Mouse (Mus musculus) hindbrain, embryonic 11.5 days (tissue): ENCODE results near the gene Gm20509. TPM values are rescaled to one million over a fixed set of nuclear protein-coding genes. Genes with fewer than 3 reads are reported as not detected.
"Not testable (repeated sequence)": the region's sequence is repeated elsewhere in the genome, so short reads cannot be mapped to it uniquely, and the experiment has no call there.

Source experiments
- ATAC-seq: fragments of 200-750 bp; cut with Nextera tagmentation; 2 replicates; pipeline ENCODE4 v1.8.0; 2017; ENCODE audit warnings: mild to moderate bottlenecking, moderate TSS enrichment, moderate library complexity; ENCODE audit not compliant: low FRiP score
- DNase-seq: peaks from one replicate; pipeline ENCODE4 v3.0.0-alpha.2; 2015; ENCODE audit warnings: low spot score
- H3K27ac ChIP-seq: fragments of 300-500 bp; sonication (generic); 2 replicates; pipeline ENCODE4 v1.5.1; 2014; ENCODE audit warnings: mild to moderate bottlenecking, low read depth, low read length
- H3K27me3 ChIP-seq: fragments of 300-500 bp; sonication (generic); 2 replicates; pipeline ENCODE4 v1.6.1; 2014; ENCODE audit warnings: mild to moderate bottlenecking, low read length, moderate library complexity, mixed read lengths; ENCODE audit not compliant: control insufficient read depth, insufficient read depth
- H3K36me3 ChIP-seq: fragments of 300-500 bp; sonication (generic); 2 replicates; pipeline ENCODE4 v1.6.1; 2014; ENCODE audit warnings: mild to moderate bottlenecking, low read length, moderate library complexity, mixed read lengths; ENCODE audit not compliant: control insufficient read depth, insufficient read depth
- H3K4me1 ChIP-seq: fragments of 300-500 bp; sonication (generic); replicated peaks from 2 replicates; pipeline ENCODE4 v1.6.1; 2014; ENCODE audit warnings: low read length, mixed read lengths; ENCODE audit not compliant: control insufficient read depth, insufficient read depth
- H3K4me2 ChIP-seq: fragments of 300-500 bp; sonication (generic); replicated peaks from 2 replicates; pipeline ENCODE4 v1.6.1; 2014; ENCODE audit warnings: mild to moderate bottlenecking, low read depth, low read length
- H3K4me3 ChIP-seq: fragments of 300-500 bp; sonication (generic); 2 replicates; pipeline ENCODE4 v1.5.1; 2014; ENCODE audit warnings: low read depth, low read length
- H3K9ac ChIP-seq: fragments of 300-500 bp; sonication (generic); 2 replicates; pipeline ENCODE4 v1.6.1; 2014; ENCODE audit warnings: low read depth, low read length
- H3K9me3 ChIP-seq: fragments of 300-500 bp; sonication (generic); 2 replicates; pipeline ENCODE4 v1.6.1; 2016; ENCODE audit warnings: low read length; ENCODE audit not compliant: control insufficient read depth
- WGBS: fragments of 180-500 bp; shearing (Covaris S2); extraction: QIAGEN DNeasy Blood & Tissue Kit; methylation state at CpG from one replicate; pipeline ENCODE4 v1.1.7; 2014; 5-methylcytosine and 5-hydroxymethylcytosine counted together
- polyA plus RNA-seq: library from polyadenylated mRNA; unstranded; fragments of >200 nt; fragmentation: Nextera tagmentation; extraction: Ambion mirVana; gene quantifications from 2 replicates; pipeline ENCODE4 v1.2.1, GENCODE M21; 2014

Gene Gm20509
- polyA plus RNA-seq, 1 experiment from 2014 or later, result not detected

- DNase-seq (no peak), ATAC-seq (no peak)
- H3K4me3 ChIP-seq, result no peak overlapping the region
- H3K9ac ChIP-seq, result no peak overlapping the region
- peaks cover 20% of the 10 kb centered on the region for H3K27me3 ChIP-seq
- no peak overlapping the region for H3K27ac ChIP-seq
- H3K9me3 ChIP-seq, result no peaks in the 10 kb centered on the region
- H3K4me1 ChIP-seq, result 0 out of 2 replicates have a peak, but pooled peaks cover 4% of the 10 kb centered on the region
- no peaks in the 10 kb centered on the region for H3K36me3 ChIP-seq
- H3K4me2 ChIP-seq, result no peak overlapping the region
Observed at GRCm38 (mm10) chr9:73105771-73106170, 3.5 kb downstream of the Gm20509 start.

DNA sequence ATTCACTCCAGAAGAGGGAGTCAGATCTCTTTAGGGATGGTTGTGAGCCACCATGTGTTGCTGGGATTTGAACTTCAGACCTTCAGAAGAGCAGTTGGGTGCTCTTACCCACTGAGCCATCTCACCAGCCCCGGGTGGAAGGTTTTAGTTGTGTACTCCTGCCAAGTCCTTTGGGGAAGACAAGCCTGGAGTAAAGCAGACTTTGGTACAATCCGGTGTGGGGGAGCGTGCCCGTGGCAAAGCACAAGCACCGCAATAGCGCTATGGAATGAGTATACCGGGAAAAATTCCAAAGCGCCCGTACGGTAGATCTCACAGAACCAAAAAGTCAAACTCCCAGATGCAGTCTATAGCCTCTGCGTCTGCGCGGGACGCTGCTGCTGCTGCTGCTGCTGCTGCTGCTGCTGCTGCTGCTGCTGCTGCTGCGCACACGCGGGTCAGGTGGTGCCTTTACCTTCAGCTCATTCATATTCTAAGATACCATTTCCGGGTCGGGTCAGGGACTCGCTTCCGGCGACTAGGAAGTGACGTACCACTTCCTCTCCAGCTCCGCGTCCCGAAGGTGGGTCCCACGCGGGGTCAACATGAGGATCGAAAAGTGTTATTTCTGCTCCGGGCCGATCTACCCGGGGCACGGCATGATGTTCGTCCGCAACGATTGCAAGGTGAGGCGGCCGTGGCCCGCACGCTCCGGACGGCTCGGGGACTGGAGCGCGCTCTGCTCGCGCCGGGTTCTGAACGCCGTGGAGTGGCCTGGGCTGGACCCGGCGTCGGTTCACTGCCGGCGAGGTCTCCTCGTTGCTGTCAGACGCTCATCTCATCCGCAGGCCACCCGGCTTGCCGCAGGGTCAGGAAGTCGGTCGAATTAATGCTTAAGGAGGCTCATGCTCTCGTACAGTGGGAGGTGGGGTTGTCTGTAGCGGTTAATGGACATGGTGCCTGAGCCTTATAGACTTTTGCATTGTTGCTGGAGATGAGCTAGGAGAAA, 10.9 kb downstream of the Gm20509 start, which contains the start of gene Rsl24d1:
Gene Rsl24d1 (plus strand): TSS at position 508 of the 988 bp plus-strand sequence.
- H3K4me2 ChIP-seq, result peak within 1 kb of the TSS; percentile 67
- peak within 1 kb of the TSS; percentile 98 for H3K4me3 ChIP-seq
- ATAC-seq (peak; percentile 97), DNase-seq (peak; percentile 84)
- no peaks in the 10 kb centered on the region for H3K36me3 ChIP-seq
- no peaks in the 10 kb centered on the region for H3K4me1 ChIP-seq
- H3K9ac ChIP-seq, result peak within 1 kb of the TSS; percentile 80
- no peaks in the 10 kb centered on the region for H3K9me3 ChIP-seq
- H3K27ac ChIP-seq, result 0 out of 2 replicates have a peak within 1 kb of the TSS, but pooled peaks have one; percentile 17
- WGBS, result under 1% methylated on average over 64 of the region's 64 CpGs
- no peaks in the 10 kb centered on the region for H3K27me3 ChIP-seq

- 87% methylated on average over 5 of the region's 6 CpGs for WGBS
- not testable (repeated sequence) for H3K4me1 ChIP-seq, H3K9ac ChIP-seq, H3K4me2 ChIP-seq, H3K9me3 ChIP-seq, H3K27me3 ChIP-seq, ATAC-seq, H3K36me3 ChIP-seq, H3K4me3 ChIP-seq, DNase-seq, H3K27ac ChIP-seq
Observed at GRCm38 (mm10) chr9:73116704-73117103, 14.4 kb downstream of the Gm20509 start.

DNA sequence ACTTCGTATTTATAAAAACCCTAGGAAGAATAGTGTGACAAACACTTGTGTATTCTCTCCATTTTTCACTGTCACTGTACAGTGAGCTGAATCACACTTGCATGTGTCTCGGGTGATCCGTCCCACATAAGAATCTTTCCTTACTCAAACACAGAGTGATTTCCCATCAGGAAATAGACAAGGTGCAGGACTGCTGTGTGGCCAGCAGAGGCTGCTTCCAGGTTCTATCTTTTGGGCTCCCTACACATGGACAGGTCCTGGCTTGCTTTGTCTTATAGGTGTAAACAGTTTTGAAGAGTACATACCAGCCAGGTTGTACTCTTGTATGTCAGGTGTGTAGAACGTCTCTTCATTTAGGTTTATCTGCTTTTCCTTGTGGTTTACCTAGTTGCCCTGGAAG, 15.7 kb downstream of the Gm20509 start:
- H3K27ac ChIP-seq, result no peak overlapping the region
- ATAC-seq (no peak), DNase-seq (no peak)
- H3K9me3 ChIP-seq, result no peaks in the 10 kb centered on the region
- no peak overlapping the region for H3K4me2 ChIP-seq
- WGBS, result 91% methylated on average over 4 of the region's 4 CpGs
- no peaks in the 10 kb centered on the region for H3K4me1 ChIP-seq
- H3K9ac ChIP-seq, result no peak overlapping the region
- H3K4me3 ChIP-seq, result no peak overlapping the region
- H3K36me3 ChIP-seq, result peaks cover 9% of the 10 kb centered on the region; the same call in 1 of the 2 replicates
- H3K27me3 ChIP-seq, result no peaks in the 10 kb centered on the region

DNA sequence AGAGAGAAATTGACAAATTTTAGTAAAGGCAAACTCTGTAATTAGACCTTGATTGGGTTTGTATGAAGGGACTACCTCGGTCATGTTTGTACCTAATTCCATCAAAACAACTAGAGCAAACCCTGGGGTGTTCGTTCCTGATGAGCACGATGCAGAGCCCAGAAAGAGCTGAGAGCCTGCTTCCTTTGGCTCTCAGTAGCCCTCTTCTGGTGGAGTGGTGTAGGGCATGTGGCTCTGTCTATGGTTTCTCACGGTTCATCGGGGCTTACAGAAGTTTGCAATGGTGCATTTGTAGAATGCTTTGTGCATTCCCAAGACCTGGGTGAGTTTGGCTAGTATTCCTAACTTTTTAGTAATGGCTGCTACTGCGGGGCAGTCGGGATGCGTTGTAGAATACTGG, 19.5 kb downstream of the Gm20509 start:
- Histone ChIP-seq H3K4me1 (no peaks in the 10 kb centered on the region), H3K4me2 (no peak overlapping the region), H3K9me3 (no peaks in the 10 kb centered on the region), H3K27me3 (no peaks in the 10 kb centered on the region), H3K9ac (no peak overlapping the region), H3K27ac (no peak overlapping the region), H3K36me3 (peaks cover 9% of the 10 kb centered on the region; the same call in 1 of the 2 replicates), H3K4me3 (no peak overlapping the region)
- DNase-seq (no peak), ATAC-seq (no peak)
- 79% methylated on average over 8 of the region's 8 CpGs for WGBS

- Histone ChIP-seq H3K27me3 (no peaks in the 10 kb centered on the region), H3K4me1 (no peaks in the 10 kb centered on the region), H3K27ac (no peak overlapping the region), H3K4me3 (no peak overlapping the region), H3K9me3 (no peaks in the 10 kb centered on the region), H3K9ac (no peak overlapping the region), H3K36me3 (peaks cover 9% of the 10 kb centered on the region; the same call in 1 of the 2 replicates), H3K4me2 (no peak overlapping the region)
- DNase-seq (no peak), ATAC-seq (no peak)
- WGBS, result 96% methylated on average over 8 of the region's 8 CpGs
Observed at GRCm38 (mm10) chr9:73125043-73125570, 22.8 kb downstream of the Gm20509 start.

DNA sequence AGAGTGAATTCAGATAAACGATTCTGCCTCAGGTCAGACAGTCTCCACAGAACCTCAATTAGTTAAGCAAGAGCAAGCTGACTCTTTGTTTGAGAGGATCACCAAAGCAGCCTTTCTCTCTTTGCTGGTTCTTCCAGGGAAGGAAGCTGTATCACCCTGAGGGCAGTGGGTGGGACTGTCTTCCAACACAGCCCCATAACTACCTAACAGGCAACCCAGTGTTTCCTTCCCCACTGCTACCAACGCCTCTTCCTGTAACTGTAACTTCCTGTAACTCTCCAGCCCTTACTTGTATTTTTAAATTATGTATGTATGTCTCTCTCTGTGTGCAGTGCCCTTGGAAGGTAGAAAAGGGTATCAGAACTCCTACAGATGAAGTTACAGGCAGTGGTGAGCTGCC, 25.2 kb downstream of the Gm20509 start:
- 86% methylated on average over 2 of the region's 2 CpGs for WGBS
- H3K4me3 ChIP-seq, result no peak overlapping the region
- ATAC-seq (no peak), DNase-seq (no peak)
- H3K9me3 ChIP-seq, result no peaks in the 10 kb centered on the region
- no peak overlapping the region for H3K27ac ChIP-seq
- H3K4me2 ChIP-seq, result no peak overlapping the region
- H3K4me1 ChIP-seq, result no peaks in the 10 kb centered on the region
- no peaks in the 10 kb centered on the region for H3K27me3 ChIP-seq
- no peaks in the 10 kb centered on the region for H3K36me3 ChIP-seq
- H3K9ac ChIP-seq, result no peak overlapping the region

- no peak for ATAC-seq
Observed at GRCm38 (mm10) chr9:73129875-73130274, 27.6 kb downstream of the Gm20509 start.

More at GRCm38 (mm10) chr9:73129875-73130274, 27.6 kb downstream of the Gm20509 start:
- Histone ChIP-seq H3K27me3 (no peaks in the 10 kb centered on the region), H3K4me3 (no peak overlapping the region), H3K4me2 (no peak overlapping the region), H3K4me1 (no peaks in the 10 kb centered on the region), H3K27ac (no peak overlapping the region), H3K9me3 (no peaks in the 10 kb centered on the region), H3K36me3 (no peaks in the 10 kb centered on the region), H3K9ac (no peak overlapping the region)
- no peak for DNase-seq
- 74% methylated on average over 8 of the region's 8 CpGs for WGBS
